In the genomic region with DNA sequence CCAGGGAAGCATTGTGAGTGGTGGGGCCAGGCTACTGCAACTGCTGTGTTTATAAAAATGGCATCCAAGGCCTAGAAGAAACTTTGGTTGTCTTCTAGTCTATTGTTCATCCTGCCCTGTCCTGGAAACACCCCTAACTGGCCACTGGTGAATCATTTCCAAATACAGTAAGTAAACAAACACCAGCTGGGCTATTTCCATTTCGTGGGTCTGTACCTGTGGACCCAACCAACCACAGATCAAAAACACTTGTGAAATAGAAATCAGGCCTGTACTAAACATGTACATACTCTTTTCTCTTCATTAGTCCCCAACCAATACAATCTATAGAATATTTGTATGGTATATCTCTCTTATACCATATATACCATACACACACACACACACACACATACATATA, we compare ENCODE assay signal across 2 mouse cellular contexts. TPM values are rescaled to one million over a fixed set of nuclear protein-coding genes. Genes with fewer than 3 reads are reported as not detected.
"Had no signal": no experiment of that assay in that cellular context is flagged by ENCODE, and none has a peak within 500 bp of the region (broad histone marks: within the 10 kb centered on the region; RNA-seq: fewer than 3 reads in every experiment).

No protein-coding gene starts in this region.

RNA-seq across cellular contexts. Expression of a gene that starts 59.8 kb away (rescaled TPM):
- total RNA-seq: hematopoietic stem cell, adult 5-6 weeks; hindbrain, postnatal 0 days had no signal
